Mouse (Mus musculus) stomach, postnatal 0 days (tissue): ENCODE results near the gene Zrsr1. TPM values are rescaled to one million over a fixed set of nuclear protein-coding genes. Genes with fewer than 3 reads are reported as not detected.

Source experiments
- ATAC-seq: fragments of 200-750 bp; cut with Nextera tagmentation; 2 replicates; pipeline ENCODE4 v1.8.0; 2017; ENCODE audit not compliant: low FRiP score, low TSS enrichment
- DNase-seq: peaks from one replicate; pipeline ENCODE4 v3.0.0-alpha.2; 2016; ENCODE audit warnings: low spot score
- H3K27ac ChIP-seq: fragments of 300-500 bp; sonication (generic); replicated peaks from 2 replicates; pipeline ENCODE4 v1.5.1; 2014; ENCODE audit warnings: mild to moderate bottlenecking, control low read depth
- H3K27me3 ChIP-seq: fragments of 300-500 bp; sonication (generic); 2 replicates; pipeline ENCODE4 v1.6.1; 2014; ENCODE audit warnings: low read length; ENCODE audit not compliant: control insufficient read depth, insufficient read depth
- H3K36me3 ChIP-seq: fragments of 300-500 bp; sonication (generic); 2 replicates; pipeline ENCODE4 v1.6.1; 2014; ENCODE audit warnings: low read length, mixed read lengths; ENCODE audit not compliant: control insufficient read depth, insufficient read depth
- H3K4me1 ChIP-seq: fragments of 300-500 bp; sonication (generic); replicated peaks from 2 replicates; pipeline ENCODE4 v1.6.1; 2014; ENCODE audit warnings: antibody characterized with exemption; ENCODE audit not compliant: control insufficient read depth, insufficient read depth
- H3K4me2 ChIP-seq: fragments of 300-500 bp; sonication (generic); replicated peaks from 2 replicates; pipeline ENCODE4 v1.6.1; 2014; ENCODE audit warnings: low read depth, mild to moderate bottlenecking, control low read depth, moderate library complexity
- H3K4me3 ChIP-seq: fragments of 300-500 bp; sonication (generic); 2 replicates; pipeline ENCODE4 v1.5.1; 2014; ENCODE audit warnings: low read depth, low read length, control low read depth
- H3K9ac ChIP-seq: fragments of 300-500 bp; sonication (generic); 2 replicates; pipeline ENCODE4 v1.6.1; 2014; ENCODE audit warnings: mild to moderate bottlenecking, low read length, control low read depth, mixed read lengths
- H3K9me3 ChIP-seq: fragments of 300-500 bp; sonication (generic); 2 replicates; pipeline ENCODE4 v1.6.1; 2016; ENCODE audit warnings: low read length; ENCODE audit not compliant: control insufficient read depth
- CTCF ChIP-seq: IDR thresholded peaks from 2 replicates; pipeline ENCODE4 v1.5.1; 2016; ENCODE audit warnings: antibody characterized with exemption, low read depth, mild to moderate bottlenecking, moderate library complexity
- EP300 ChIP-seq: optimal IDR thresholded peaks from 2 replicates; pipeline ENCODE3; 2016; ENCODE audit warnings: antibody characterized with exemption
- WGBS: fragments of 180-500 bp; shearing (Covaris S2); extraction: QIAGEN DNeasy Blood & Tissue Kit; methylation state at CpG from one replicate; pipeline ENCODE4 v1.1.7; 2014; 5-methylcytosine and 5-hydroxymethylcytosine counted together
- polyA plus RNA-seq: library from polyadenylated mRNA; unstranded; fragments of >200 nt; fragmentation: Nextera tagmentation; extraction: Ambion mirVana; gene quantifications from 2 replicates; pipeline ENCODE4 v1.2.1, GENCODE M21; 2015

The Zrsr1 gene
- polyA plus RNA-seq, 1 experiment from 2014 or later = 2.2 TPM

DNA sequence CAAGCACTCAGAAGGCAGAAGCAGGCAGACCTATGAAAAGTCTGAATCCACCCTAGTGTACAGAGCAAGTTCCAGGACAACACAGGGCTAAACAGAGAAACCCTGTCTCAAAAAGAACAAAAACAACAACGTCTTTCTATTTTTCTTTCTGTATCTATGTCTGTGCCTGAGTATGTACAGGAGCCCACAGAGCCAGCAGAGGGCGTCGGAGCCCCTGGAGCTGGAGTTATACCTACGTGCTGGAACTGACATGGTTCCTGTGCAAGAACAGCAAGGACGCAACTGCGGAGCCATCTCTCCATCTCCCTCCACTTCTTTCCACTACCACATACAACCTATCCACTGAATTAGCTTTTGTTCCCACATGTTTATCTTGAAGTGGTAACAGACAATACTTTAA is 21.7 kb upstream of the Zrsr1 start:
- no peaks in the 10 kb centered on the region for H3K9me3 ChIP-seq
- H3K27me3 ChIP-seq = no peaks in the 10 kb centered on the region
- no peak overlapping the region for H3K27ac ChIP-seq
- no peak overlapping the region for H3K4me3 ChIP-seq
- no peak for ATAC-seq
- TF ChIP-seq EP300 (no peak), CTCF (no peak)
- no peak overlapping the region for H3K4me2 ChIP-seq
- no peaks in the 10 kb centered on the region; the same call in 1 of the 2 replicates for H3K36me3 ChIP-seq
- no peaks in the 10 kb centered on the region for H3K4me1 ChIP-seq
- H3K9ac ChIP-seq = no peak overlapping the region
- 90% methylated on average over 6 of the region's 6 CpGs for WGBS
- no peak for DNase-seq

DNA sequence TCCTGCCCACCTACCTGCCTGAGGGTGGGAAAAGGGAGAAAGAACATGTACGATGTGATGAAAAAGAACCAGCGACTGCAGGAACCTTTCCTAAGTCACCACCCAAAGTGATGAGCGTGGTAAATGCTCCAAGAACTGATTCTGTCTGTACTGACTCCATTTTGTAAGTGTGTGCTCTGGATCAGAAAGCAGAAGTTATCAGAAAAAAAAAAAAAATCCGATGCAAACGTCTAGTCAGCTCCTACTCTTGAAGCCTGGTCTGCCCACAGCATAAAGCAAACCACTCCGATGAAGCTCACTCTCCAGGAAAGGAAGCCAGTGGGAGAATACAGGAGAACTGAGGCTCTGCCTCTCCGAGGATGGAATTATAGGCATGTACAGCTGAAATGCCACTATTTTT is 19.1 kb upstream of the Zrsr1 start:
- Histone ChIP-seq H3K9ac (no peak overlapping the region), H3K27ac (no peak overlapping the region), H3K36me3 (peaks cover 2% of the 10 kb centered on the region; the same call in 1 of the 2 replicates), H3K4me1 (no peaks in the 10 kb centered on the region; the same call in 1 of the 2 replicates), H3K4me3 (no peak overlapping the region), H3K27me3 (no peaks in the 10 kb centered on the region), H3K4me2 (no peak overlapping the region), H3K9me3 (no peaks in the 10 kb centered on the region)
- WGBS = 85% methylated on average over 7 of the region's 7 CpGs
- DNase-seq (no peak), ATAC-seq (no peak)
- TF ChIP-seq CTCF (no peak), EP300 (no peak)

DNA sequence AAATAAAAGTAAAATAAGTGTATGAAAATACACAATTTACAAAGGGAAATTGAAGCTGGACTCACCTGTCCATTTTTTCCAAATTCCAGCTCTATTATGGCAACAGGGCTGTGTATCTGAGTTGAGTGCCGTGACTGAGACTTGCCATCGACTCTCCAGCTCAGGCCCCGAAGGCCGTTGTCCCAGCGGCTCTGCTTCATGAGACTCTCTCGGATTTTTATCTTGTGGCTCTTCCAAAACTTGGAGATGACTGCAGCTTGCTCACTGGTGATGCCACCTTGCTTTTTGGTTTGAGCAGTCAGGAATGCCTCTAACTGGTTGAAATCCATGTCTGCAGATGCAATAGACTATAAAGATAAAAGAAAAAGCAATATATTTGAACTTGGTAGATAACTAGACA is 15.5 kb upstream of the Zrsr1 start:
- Histone ChIP-seq H3K27me3 (no peaks in the 10 kb centered on the region), H3K36me3 (peaks cover 2% of the 10 kb centered on the region; the same call in 1 of the 2 replicates), H3K9me3 (no peaks in the 10 kb centered on the region), H3K4me2 (no peak overlapping the region), H3K27ac (no peak overlapping the region), H3K4me1 (no peaks in the 10 kb centered on the region; the same call in 1 of the 2 replicates), H3K9ac (no peak overlapping the region), H3K4me3 (no peak overlapping the region)
- TF ChIP-seq CTCF (no peak), EP300 (no peak)
- no peak for DNase-seq
- WGBS = 93% methylated on average over 6 of the region's 6 CpGs
- ATAC-seq = no peak

DNA sequence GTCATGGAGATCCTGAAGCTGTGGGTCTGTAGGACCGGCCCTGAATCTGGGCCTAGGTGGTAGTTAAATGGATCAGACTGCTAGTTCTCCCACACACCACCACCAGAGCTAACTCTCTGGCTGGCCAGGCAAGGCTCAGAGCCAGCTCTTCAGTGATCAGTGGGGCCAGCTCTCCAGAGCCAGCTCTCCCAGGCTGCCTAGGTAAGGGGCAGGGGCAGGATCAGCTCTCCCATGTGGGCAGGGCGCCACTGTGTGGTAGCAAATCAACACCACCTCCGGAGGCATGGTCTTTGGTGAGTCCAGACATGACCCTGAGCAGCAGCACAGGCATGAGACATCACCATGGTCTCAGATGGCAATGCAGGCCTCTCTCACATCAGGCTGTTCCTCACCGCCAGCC is 15.0 kb upstream of the Zrsr1 start:
- DNase-seq = peak; percentile 72
- Histone ChIP-seq H3K27me3 (no peaks in the 10 kb centered on the region), H3K9ac (no peak overlapping the region), H3K4me3 (no peak overlapping the region), H3K4me1 (no peaks in the 10 kb centered on the region; the same call in 1 of the 2 replicates), H3K27ac (no peak overlapping the region), H3K36me3 (peaks cover 2% of the 10 kb centered on the region; the same call in 1 of the 2 replicates), H3K4me2 (no peak overlapping the region), H3K9me3 (no peaks in the 10 kb centered on the region)
- ATAC-seq = peak; percentile 82
- WGBS = 75% methylated on average over 4 of the region's 4 CpGs
- peak; percentile 84 for TF ChIP-seq CTCF
- no peak for TF ChIP-seq EP300

DNA sequence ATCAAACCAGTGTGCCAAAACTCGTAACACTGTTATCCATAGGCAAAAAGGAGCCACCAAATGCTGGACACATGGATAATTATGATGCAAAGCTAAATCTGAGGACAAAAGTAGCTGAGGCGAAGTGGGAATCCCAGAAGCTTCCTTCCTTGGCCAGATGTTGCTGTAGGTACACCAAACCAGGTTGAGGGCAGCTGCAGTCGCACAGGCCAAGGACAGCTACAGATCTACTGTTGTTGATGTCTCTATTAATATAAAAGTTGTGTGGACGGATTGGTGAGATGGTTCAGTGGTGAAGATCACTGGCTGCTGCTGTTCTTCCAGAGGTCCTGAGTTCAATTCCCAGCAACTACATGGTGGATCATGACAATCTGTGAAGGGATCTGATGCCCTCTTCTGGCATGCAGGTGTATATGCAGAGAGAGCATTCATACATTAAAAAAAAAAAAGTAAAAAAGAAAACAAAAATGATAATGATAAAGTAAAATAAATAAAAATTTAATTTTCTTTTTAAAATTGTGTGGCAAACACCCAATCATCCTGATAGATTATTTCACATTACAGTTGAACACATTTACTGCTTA is 13.9 kb upstream of the Zrsr1 start:
- Histone ChIP-seq H3K9me3 (no peaks in the 10 kb centered on the region), H3K4me2 (no peak overlapping the region)

DNA sequence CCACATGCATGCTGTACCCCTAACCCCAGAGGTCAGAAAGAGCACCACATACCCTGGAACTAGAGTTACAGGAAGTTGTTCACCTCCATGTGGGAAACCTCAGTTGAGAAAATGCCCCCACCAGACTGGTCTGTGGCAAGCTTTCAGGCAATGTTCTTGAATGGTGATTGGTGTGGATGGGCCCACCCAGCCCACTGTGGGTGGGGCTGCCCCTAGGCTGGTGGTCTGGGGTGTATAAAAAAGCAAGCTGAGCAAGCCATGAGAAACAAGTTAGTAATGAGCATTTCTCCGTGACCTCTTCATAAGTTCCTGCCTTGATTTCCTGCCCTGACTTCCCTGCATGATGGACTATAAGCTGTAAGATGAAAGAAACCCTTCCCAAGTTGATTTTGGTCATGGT is 9.7 kb upstream of the Zrsr1 start:
- H3K27me3 ChIP-seq = no peaks in the 10 kb centered on the region

More for the DNA sequence above, 13.9 kb upstream of the Zrsr1 start:
- TF ChIP-seq CTCF = peak; percentile 73
- no peak for TF ChIP-seq EP300
- DNase-seq (no peak), ATAC-seq (no peak)
- Histone ChIP-seq H3K9ac (no peak overlapping the region), H3K36me3 (peaks cover 2% of the 10 kb centered on the region; the same call in 1 of the 2 replicates), H3K4me3 (no peak overlapping the region), H3K27me3 (no peaks in the 10 kb centered on the region), H3K27ac (no peak overlapping the region), H3K4me1 (no peaks in the 10 kb centered on the region; the same call in 1 of the 2 replicates)
- 85% methylated on average over 4 of the region's 4 CpGs for WGBS

More for the DNA sequence above, 9.7 kb upstream of the Zrsr1 start:
- no peak for DNase-seq
- Histone ChIP-seq H3K4me1 (no peaks in the 10 kb centered on the region), H3K4me3 (no peak overlapping the region), H3K9ac (no peak overlapping the region), H3K9me3 (no peaks in the 10 kb centered on the region), H3K4me2 (no peak overlapping the region), H3K36me3 (0 out of 2 replicates have a peak, but pooled peaks cover 2% of the 10 kb centered on the region), H3K27ac (no peak overlapping the region)
- TF ChIP-seq CTCF (no peak), EP300 (no peak)
- WGBS = 88% methylated on average over 1 of the region's 1 CpGs
- ATAC-seq = no peak
